Mouse (Mus musculus) ovary, postnatal 14 days (tissue): ENCODE measurements at regions not wholly inside any gene's neighbourhood (a gene's known extent, or its start where the extent isn't known, plus 50 kb on each side); places are given as distances from the start of the nearest gene placed in this dataset.

Experiments
- DNase-seq: peaks from one replicate; pipeline ENCODE4 v3.0.0; 2022; ENCODE audit warnings: low spot score

GRCm38 (mm10) chr4:53386309-53386708 lies 53.9 kb upstream of the Slc44a1 start:
- DNase-seq, result no peak

- DNase-seq, result peak; percentile 81
Measured at GRCm38 (mm10) chr4:53384761-53385160, 55.5 kb upstream of the Slc44a1 start.

- DNase-seq, result no peak
Measured at GRCm38 (mm10) chr4:53384104-53384503, 56.1 kb upstream of the Slc44a1 start.

GRCm38 (mm10) chr4:53382012-53382411 lies 58.2 kb upstream of the Slc44a1 start:
- no peak for DNase-seq

- no peak for DNase-seq
Measured at GRCm38 (mm10) chr4:53379855-53380254, 60.4 kb upstream of the Slc44a1 start.

- DNase-seq, result no peak
Measured at GRCm38 (mm10) chr4:53376995-53377394, 63.2 kb upstream of the Slc44a1 start.

- DNase-seq, result no peak
Measured at GRCm38 (mm10) chr4:53356374-53356773, 83.8 kb upstream of the Slc44a1 start.

- DNase-seq, result no peak
Measured at GRCm38 (mm10) chr4:53354961-53355360, 85.3 kb upstream of the Slc44a1 start.

GRCm38 (mm10) chr4:53353399-53354090 lies 86.7 kb upstream of the Slc44a1 start:
- no peak for DNase-seq

- DNase-seq, result no peak
Measured at GRCm38 (mm10) chr4:53351104-53351607, 89.1 kb upstream of the Slc44a1 start.

GRCm38 (mm10) chr4:53345346-53345745 lies 94.9 kb upstream of the Slc44a1 start:
- no peak for DNase-seq

- no peak for DNase-seq
Measured at GRCm38 (mm10) chr4:53344546-53344945, 95.7 kb upstream of the Slc44a1 start.

GRCm38 (mm10) chr4:53341181-53341580 lies 99.0 kb upstream of the Slc44a1 start:
- DNase-seq, result no peak

- no peak for DNase-seq
Measured at GRCm38 (mm10) chr4:53340021-53340667, 100.1 kb upstream of the Slc44a1 start.

GRCm38 (mm10) chr4:53339125-53340020 lies 100.8 kb upstream of the Slc44a1 start:
- DNase-seq, result no peak

GRCm38 (mm10) chr4:53338479-53338878 lies 101.7 kb upstream of the Slc44a1 start:
- DNase-seq, result no peak

- DNase-seq, result no peak
Measured at GRCm38 (mm10) chr4:53337784-53338183, 102.4 kb upstream of the Slc44a1 start.

- DNase-seq, result no peak
Measured at GRCm38 (mm10) chr4:53327382-53328165, 112.6 kb upstream of the Slc44a1 start.

- DNase-seq, result no peak
Measured at GRCm38 (mm10) chr4:53323838-53324237, 116.4 kb upstream of the Slc44a1 start.

- DNase-seq, result no peak
Measured at GRCm38 (mm10) chr4:53323195-53323594, 117.0 kb upstream of the Slc44a1 start.

- DNase-seq, result no peak
Measured at GRCm38 (mm10) chr4:53322484-53322883, 117.7 kb upstream of the Slc44a1 start.
